Mouse (Mus musculus): Measurements from ENCODE around the gene Ensa. TPM values are rescaled to one million over a fixed set of nuclear protein-coding genes. Genes with fewer than 3 reads are reported as not detected.

Ensa gene
- polyA plus RNA-seq, 1 experiment: 14.6 TPM

GRCm38 (mm10) chr3:95679551-95679950 lies 54.8 kb downstream of the Ensa start:
- DNase-seq (ENCODE audit: low read depth): no peak

GRCm38 (mm10) chr3:95680673-95681072 lies 55.9 kb downstream of the Ensa start:
- no peak for DNase-seq (ENCODE audit: low read depth)

- no peak for DNase-seq (ENCODE audit: low read depth)
Observed at GRCm38 (mm10) chr3:95681365-95681764, 56.6 kb downstream of the Ensa start.

Other genes with a start within 250 kb of the Ensa start
- gene 4930558C23Rik, start 222.2 kb upstream of the Ensa start, polyA plus RNA-seq (2012; rRNA removed): not detected in 2 replicates
- 27.0 and 31.4 TPM in 2 replicates for gene Arnt, start 190.6 kb upstream of the Ensa start, polyA plus RNA-seq (2012; rRNA removed)
- gene Ctsk, start 125.7 kb upstream of the Ensa start, polyA plus RNA-seq (2012; rRNA removed): 14.6 and 14.8 TPM in 2 replicates
- 26.2 and 27.6 TPM in 2 replicates for gene Ctss, start 98.2 kb upstream of the Ensa start, polyA plus RNA-seq (2012; rRNA removed)
- not detected in 2 replicates for gene Hormad1, start 65.3 kb upstream of the Ensa start, polyA plus RNA-seq (2012; rRNA removed)
- gene Golph3l, start 36.1 kb upstream of the Ensa start, polyA plus RNA-seq (2012; rRNA removed): 11.1 and 12.8 TPM in 2 replicates
- 27.3 and 42.5 TPM in 2 replicates for gene Mcl1, start 33.8 kb downstream of the Ensa start, polyA plus RNA-seq (2012; rRNA removed)
- 12.5 and 15.3 TPM in 2 replicates for gene Adamtsl4, start 62.9 kb downstream of the Ensa start, polyA plus RNA-seq (2012; rRNA removed)
- 504 and 611 TPM in 2 replicates for gene Ecm1, start 114.6 kb downstream of the Ensa start, polyA plus RNA-seq (2012; rRNA removed)
- 25.2 and 31.4 TPM in 2 replicates for gene Tars2, start 135.2 kb downstream of the Ensa start, polyA plus RNA-seq (2012; rRNA removed)
- gene Rprd2, start 193.9 kb downstream of the Ensa start, polyA plus RNA-seq (2012; rRNA removed): 11.1 and 16.2 TPM in 2 replicates
- 9.9 and 11.6 TPM in 2 replicates for gene Prpf3, start 230.9 kb downstream of the Ensa start, polyA plus RNA-seq (2012; rRNA removed)
- gene Mrps21, start 246.5 kb downstream of the Ensa start, polyA plus RNA-seq (2012; rRNA removed): 87.1 and 129 TPM in 2 replicates

All from gonadal fat pad, adult 2 months (tissue).